Mouse (Mus musculus): ENCODE measurements around the gene Trak1. TPM values are rescaled to one million over a fixed set of nuclear protein-coding genes. Genes with fewer than 3 reads are reported as not detected.
"Not testable (repeated sequence)": the region's sequence is repeated elsewhere in the genome, so short reads cannot be mapped to it uniquely, and the experiment has no call there.

The Trak1 gene
- polyA plus RNA-seq, 1 experiment from 2014 or later: 9.3 TPM

DNA sequence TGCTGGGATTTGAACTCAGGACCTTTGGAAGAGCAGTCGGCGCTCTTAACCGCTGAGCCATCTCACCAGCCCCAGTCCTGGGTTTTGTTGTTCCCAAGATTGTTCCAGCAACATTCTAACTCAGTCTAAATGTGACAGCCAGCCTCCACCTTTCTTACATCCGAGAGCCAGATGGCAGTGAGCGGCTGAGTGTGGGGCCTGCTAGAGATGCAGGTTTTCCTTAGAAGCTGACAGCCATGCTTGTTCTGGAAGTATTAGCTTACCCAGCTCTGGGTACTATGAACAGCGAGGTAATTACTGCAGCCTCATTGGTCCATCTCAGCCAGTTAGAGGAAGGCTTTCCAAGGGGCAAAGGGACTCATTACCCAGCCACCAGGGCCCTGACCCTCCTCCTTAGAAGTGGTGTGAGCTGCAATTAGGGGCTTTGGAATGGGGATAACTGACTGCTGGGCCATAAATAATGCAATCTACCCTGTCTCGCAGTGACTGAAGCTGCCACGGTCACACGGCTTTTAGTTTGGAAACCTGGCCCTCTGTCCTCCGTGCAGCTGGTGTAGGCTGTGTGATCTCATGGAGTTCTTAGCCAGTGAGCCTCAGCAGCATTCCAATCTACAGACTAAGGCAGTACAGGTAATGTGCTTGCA lies 22.1 kb downstream of the Trak1 start:
- no peaks in the 10 kb centered on the region for H3K36me3 ChIP-seq (ENCODE audit: control insufficient read depth, insufficient read depth, low read length)
- no peak overlapping the region for H3K4me3 ChIP-seq (ENCODE audit: low read depth, low read length)
- H3K4me1 ChIP-seq (ENCODE audit: control insufficient read depth, insufficient read depth, low read length): peaks cover 15% of the 10 kb centered on the region
- H3K4me2 ChIP-seq (ENCODE audit: low read depth, severe bottlenecking): no peak overlapping the region
- DNase-seq (ENCODE audit: low spot score) (peak; percentile 67), ATAC-seq (ENCODE audit: insufficient number of reproducible peaks, low FRiP score, low TSS enrichment, low read depth) (peak; percentile 84)
- 31% methylated on average over 10 of the region's 10 CpGs for WGBS
- H3K27me3 ChIP-seq (ENCODE audit: control insufficient read depth, insufficient read depth, low read length): no peaks in the 10 kb centered on the region
- H3K9ac ChIP-seq (ENCODE audit: low read length): no peak overlapping the region
- H3K9me3 ChIP-seq (ENCODE audit: control insufficient read depth, low read length): no peaks in the 10 kb centered on the region
- no peak overlapping the region; the same call in 1 of the 2 replicates for H3K27ac ChIP-seq (replicated peaks; ENCODE audit: low read depth, low read length)

DNA sequence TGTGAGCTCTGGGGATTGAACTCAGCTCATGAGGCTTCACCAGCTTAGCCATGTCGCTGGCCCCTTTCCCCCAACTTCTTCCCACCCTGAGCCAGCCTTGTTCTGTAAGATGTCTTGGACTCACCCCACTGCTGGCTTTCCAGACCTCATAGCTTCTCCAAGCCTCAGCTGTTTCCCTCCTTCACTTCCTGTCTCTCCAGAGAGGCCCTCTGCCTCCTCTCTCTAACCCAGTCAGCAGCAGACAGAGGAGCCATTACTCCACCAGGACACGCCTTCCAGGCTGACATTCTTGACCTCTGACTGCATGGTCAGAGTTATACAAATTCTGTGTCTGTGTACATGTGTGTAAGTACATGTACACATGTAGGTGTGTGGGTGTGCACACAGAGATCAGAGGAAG lies 23.1 kb downstream of the Trak1 start:
- Histone ChIP-seq H3K27ac (replicated peaks; ENCODE audit: low read depth, low read length) (peak overlapping the region; percentile 26; the same call in 1 of the 2 replicates), H3K9ac (ENCODE audit: low read length) (no peak overlapping the region), H3K9me3 (ENCODE audit: control insufficient read depth, low read length) (no peaks in the 10 kb centered on the region), H3K4me2 (ENCODE audit: low read depth, severe bottlenecking) (no peak overlapping the region), H3K36me3 (ENCODE audit: control insufficient read depth, insufficient read depth, low read length) (no peaks in the 10 kb centered on the region), H3K4me1 (ENCODE audit: control insufficient read depth, insufficient read depth, low read length) (peaks cover 10% of the 10 kb centered on the region), H3K27me3 (ENCODE audit: control insufficient read depth, insufficient read depth, low read length) (no peaks in the 10 kb centered on the region), H3K4me3 (ENCODE audit: low read depth, low read length) (no peak overlapping the region)
- 57% methylated on average over 2 of the region's 2 CpGs for WGBS
- ATAC-seq (ENCODE audit: insufficient number of reproducible peaks, low FRiP score, low TSS enrichment, low read depth) (no peak), DNase-seq (ENCODE audit: low spot score) (no peak)

DNA sequence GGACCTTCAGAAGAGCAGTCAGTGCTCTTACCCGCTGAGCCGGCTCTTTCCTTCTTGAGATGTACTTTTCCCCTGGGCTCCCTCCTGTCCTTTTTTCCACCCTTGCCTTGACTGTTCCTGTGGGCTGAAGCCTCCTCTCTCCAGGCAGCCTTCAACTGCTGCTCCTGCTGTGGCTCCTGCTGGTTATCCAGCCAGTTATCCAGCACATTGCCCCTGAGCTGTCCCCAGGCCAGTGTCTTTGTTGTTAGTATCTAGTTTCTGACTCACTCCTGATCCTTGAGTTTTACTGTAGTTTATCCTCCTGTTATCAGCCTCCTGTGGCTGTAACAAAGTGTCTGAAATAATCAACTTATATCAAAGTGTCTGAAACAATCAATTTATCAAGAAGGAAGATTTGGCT lies 23.8 kb downstream of the Trak1 start:
- no peaks in the 10 kb centered on the region for H3K27me3 ChIP-seq (ENCODE audit: control insufficient read depth, insufficient read depth, low read length)
- H3K4me2 ChIP-seq (ENCODE audit: low read depth, severe bottlenecking): no peak overlapping the region
- WGBS: 88% methylated on average over 2 of the region's 2 CpGs
- DNase-seq (ENCODE audit: low spot score) (no peak), ATAC-seq (ENCODE audit: insufficient number of reproducible peaks, low FRiP score, low TSS enrichment, low read depth) (no peak)
- no peaks in the 10 kb centered on the region for H3K9me3 ChIP-seq (ENCODE audit: control insufficient read depth, low read length)
- no peak overlapping the region for H3K4me3 ChIP-seq (ENCODE audit: low read depth, low read length)
- H3K9ac ChIP-seq (ENCODE audit: low read length): no peak overlapping the region
- H3K36me3 ChIP-seq (ENCODE audit: control insufficient read depth, insufficient read depth, low read length): no peaks in the 10 kb centered on the region
- H3K27ac ChIP-seq (replicated peaks; ENCODE audit: low read depth, low read length): no peak overlapping the region
- peaks cover 10% of the 10 kb centered on the region for H3K4me1 ChIP-seq (ENCODE audit: control insufficient read depth, insufficient read depth, low read length)

DNA sequence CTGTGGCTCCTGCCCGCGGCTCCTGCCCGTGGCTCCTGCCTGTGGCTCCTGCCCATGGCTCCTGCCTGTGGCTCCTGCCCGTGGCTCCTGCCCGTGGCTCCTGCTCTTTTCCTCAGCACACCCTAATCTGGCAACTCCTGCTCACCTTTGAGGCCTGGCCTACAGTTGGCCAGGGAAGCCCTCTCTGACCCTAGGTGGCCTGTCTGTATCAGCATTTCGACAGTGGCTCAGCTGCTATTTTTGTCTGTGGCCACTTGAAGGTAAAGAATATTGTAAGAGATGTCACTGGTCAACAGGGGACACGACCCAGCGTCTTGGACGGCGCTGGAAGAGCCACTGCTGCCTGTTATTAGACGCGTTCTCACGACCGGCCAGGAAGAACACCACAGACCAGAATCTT lies 24.7 kb downstream of the Trak1 start:
- Histone ChIP-seq H3K9me3 (ENCODE audit: control insufficient read depth, low read length) (no peaks in the 10 kb centered on the region), H3K36me3 (ENCODE audit: control insufficient read depth, insufficient read depth, low read length) (no peaks in the 10 kb centered on the region), H3K4me1 (ENCODE audit: control insufficient read depth, insufficient read depth, low read length) (peaks cover 10% of the 10 kb centered on the region), H3K27ac (replicated peaks; ENCODE audit: low read depth, low read length) (no peak overlapping the region), H3K9ac (ENCODE audit: low read length) (no peak overlapping the region), H3K4me2 (ENCODE audit: low read depth, severe bottlenecking) (no peak overlapping the region), H3K4me3 (ENCODE audit: low read depth, low read length) (no peak overlapping the region), H3K27me3 (ENCODE audit: control insufficient read depth, insufficient read depth, low read length) (no peaks in the 10 kb centered on the region)
- WGBS: 94% methylated on average over 14 of the region's 14 CpGs
- ATAC-seq (ENCODE audit: insufficient number of reproducible peaks, low FRiP score, low TSS enrichment, low read depth) (no peak), DNase-seq (ENCODE audit: low spot score) (no peak)

DNA sequence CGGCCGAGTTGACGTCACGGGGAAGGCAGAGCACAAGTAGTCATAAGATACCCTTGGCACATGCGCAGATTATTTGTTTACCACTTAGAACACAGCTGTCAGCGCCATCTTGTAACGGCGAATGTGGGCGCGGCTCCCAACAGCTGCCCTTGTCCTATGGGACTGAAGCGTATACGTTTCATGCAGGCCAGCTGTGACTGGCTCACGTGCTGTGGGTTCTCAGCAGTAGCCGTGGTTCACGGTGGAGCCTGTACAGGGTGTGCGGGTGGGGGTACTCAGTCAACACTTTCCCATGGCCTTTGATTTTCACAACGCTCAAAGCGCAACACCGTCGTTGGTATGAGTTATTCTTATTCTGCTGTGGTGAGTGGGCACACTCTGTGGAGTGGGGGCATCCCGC lies 31.0 kb downstream of the Trak1 start:
- H3K27ac ChIP-seq (replicated peaks; ENCODE audit: low read depth, low read length); H3K9me3 ChIP-seq (ENCODE audit: control insufficient read depth, low read length); H3K4me2 ChIP-seq (ENCODE audit: low read depth, severe bottlenecking); DNase-seq (ENCODE audit: low spot score); H3K36me3 ChIP-seq (ENCODE audit: control insufficient read depth, insufficient read depth, low read length); H3K9ac ChIP-seq (ENCODE audit: low read length); H3K27me3 ChIP-seq (ENCODE audit: control insufficient read depth, insufficient read depth, low read length); H3K4me3 ChIP-seq (ENCODE audit: low read depth, low read length); ATAC-seq (ENCODE audit: insufficient number of reproducible peaks, low FRiP score, low TSS enrichment, low read depth): not testable (repeated sequence)
- H3K4me1 ChIP-seq (ENCODE audit: control insufficient read depth, insufficient read depth, low read length): peaks cover 13% of the 10 kb centered on the region; the same call in 1 of the 2 replicates
- 94% methylated on average over 16 of the region's 21 CpGs for WGBS

DNA sequence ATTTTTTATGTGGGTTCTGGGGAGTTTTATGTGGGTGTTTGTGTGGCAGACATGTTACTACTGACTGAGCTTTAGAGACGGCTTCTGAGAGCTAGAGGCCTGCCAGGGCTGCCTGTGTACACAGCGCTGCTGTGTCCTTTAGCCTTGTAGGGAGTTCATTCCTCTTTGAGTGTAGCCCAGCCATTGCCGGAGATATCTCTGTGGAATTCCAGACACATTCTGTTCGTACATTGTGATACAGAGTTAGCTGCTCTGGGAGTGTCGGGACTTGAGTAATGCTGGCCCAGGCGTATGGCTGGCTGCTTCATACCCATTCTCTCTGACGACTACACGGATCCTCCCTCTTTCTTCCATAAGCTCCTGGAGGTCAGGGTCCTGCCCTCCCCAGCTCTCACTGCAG lies 31.9 kb downstream of the Trak1 start:
- ATAC-seq (ENCODE audit: insufficient number of reproducible peaks, low FRiP score, low TSS enrichment, low read depth): no peak
- Histone ChIP-seq H3K4me2 (ENCODE audit: low read depth, severe bottlenecking) (no peak overlapping the region), H3K36me3 (ENCODE audit: control insufficient read depth, insufficient read depth, low read length) (no peaks in the 10 kb centered on the region; the same call in 1 of the 2 replicates), H3K4me1 (ENCODE audit: control insufficient read depth, insufficient read depth, low read length) (peaks cover 13% of the 10 kb centered on the region; the same call in 1 of the 2 replicates), H3K27me3 (ENCODE audit: control insufficient read depth, insufficient read depth, low read length) (no peaks in the 10 kb centered on the region), H3K9ac (ENCODE audit: low read length) (no peak overlapping the region), H3K9me3 (ENCODE audit: control insufficient read depth, low read length) (no peaks in the 10 kb centered on the region), H3K4me3 (ENCODE audit: low read depth, low read length) (no peak overlapping the region), H3K27ac (replicated peaks; ENCODE audit: low read depth, low read length) (no peak overlapping the region)
- DNase-seq (ENCODE audit: low spot score): no peak
- 85% methylated on average over 8 of the region's 8 CpGs for WGBS

DNA sequence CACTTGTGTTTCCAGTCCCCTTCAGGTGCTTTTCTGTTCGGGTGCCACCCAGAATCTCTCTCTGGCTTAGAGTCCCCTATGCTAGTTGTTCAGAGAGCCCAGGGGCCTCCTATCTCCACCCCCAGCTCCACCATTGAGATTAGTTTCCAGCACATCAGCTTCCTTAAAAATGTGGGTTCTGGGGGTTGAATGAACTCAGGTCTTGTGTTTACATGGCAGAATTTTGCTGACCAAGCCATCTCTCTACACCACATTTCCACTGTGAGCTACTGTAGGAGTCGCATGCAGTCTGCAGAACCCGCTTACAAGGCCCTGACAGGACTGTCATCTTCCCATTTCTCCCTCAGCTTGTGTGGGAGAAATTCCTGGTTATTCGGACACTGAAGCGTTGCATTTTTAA lies 32.8 kb downstream of the Trak1 start:
- Histone ChIP-seq H3K9me3 (ENCODE audit: control insufficient read depth, low read length) (no peaks in the 10 kb centered on the region), H3K9ac (ENCODE audit: low read length) (no peak overlapping the region), H3K27ac (replicated peaks; ENCODE audit: low read depth, low read length) (no peak overlapping the region), H3K27me3 (ENCODE audit: control insufficient read depth, insufficient read depth, low read length) (no peaks in the 10 kb centered on the region), H3K4me1 (ENCODE audit: control insufficient read depth, insufficient read depth, low read length) (peaks cover 21% of the 10 kb centered on the region; the same call in 1 of the 2 replicates), H3K4me2 (ENCODE audit: low read depth, severe bottlenecking) (no peak overlapping the region), H3K4me3 (ENCODE audit: low read depth, low read length) (no peak overlapping the region), H3K36me3 (ENCODE audit: control insufficient read depth, insufficient read depth, low read length) (no peaks in the 10 kb centered on the region; the same call in 1 of the 2 replicates)
- WGBS: 93% methylated on average over 5 of the region's 5 CpGs
- DNase-seq (ENCODE audit: low spot score) (no peak), ATAC-seq (ENCODE audit: insufficient number of reproducible peaks, low FRiP score, low TSS enrichment, low read depth) (no peak)

DNA sequence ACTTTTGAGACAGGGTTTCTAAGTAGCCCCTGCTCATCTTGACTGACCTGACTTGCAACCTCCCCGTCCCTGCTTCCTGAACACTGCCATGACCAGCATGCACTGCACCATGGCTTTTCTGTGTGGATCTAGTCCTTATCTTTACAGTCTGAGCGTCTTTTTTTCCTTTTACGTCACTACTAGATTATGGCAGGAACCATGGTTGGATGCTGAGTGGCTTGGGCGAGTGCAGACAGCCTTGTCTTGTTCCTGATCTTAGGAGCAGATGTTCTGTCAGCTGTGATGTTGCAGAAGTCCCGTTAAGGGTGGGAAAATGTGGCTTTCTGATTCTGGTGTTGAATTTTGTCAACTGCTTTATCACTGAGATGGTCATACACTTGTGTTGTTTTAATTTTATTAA lies 34.1 kb downstream of the Trak1 start:
- DNase-seq (ENCODE audit: low spot score) (no peak), ATAC-seq (ENCODE audit: insufficient number of reproducible peaks, low FRiP score, low TSS enrichment, low read depth) (no peak)
- Histone ChIP-seq H3K4me3 (ENCODE audit: low read depth, low read length) (no peak overlapping the region), H3K27ac (replicated peaks; ENCODE audit: low read depth, low read length) (peak overlapping the region; percentile 81), H3K9me3 (ENCODE audit: control insufficient read depth, low read length) (no peaks in the 10 kb centered on the region), H3K4me2 (ENCODE audit: low read depth, severe bottlenecking) (no peak overlapping the region), H3K4me1 (ENCODE audit: control insufficient read depth, insufficient read depth, low read length) (peaks cover 30% of the 10 kb centered on the region), H3K36me3 (ENCODE audit: control insufficient read depth, insufficient read depth, low read length) (no peaks in the 10 kb centered on the region; the same call in 1 of the 2 replicates), H3K27me3 (ENCODE audit: control insufficient read depth, insufficient read depth, low read length) (no peaks in the 10 kb centered on the region), H3K9ac (ENCODE audit: low read length) (no peak overlapping the region)
- WGBS: 31% methylated on average over 5 of the region's 5 CpGs

All from limb, embryonic 11.5 days (tissue).